Mouse (Mus musculus) kidney, postnatal 0 days (tissue): ENCODE data around the gene Pnrc1. TPM values are rescaled to one million over a fixed set of nuclear protein-coding genes. Genes with fewer than 3 reads are reported as not detected.

ENCODE experiments used
- ATAC-seq: fragments of 200-750 bp; cut with Nextera tagmentation; replicated peaks from 2 replicates; pipeline ENCODE4 v1.8.0; 2017; ENCODE audit warnings: low read depth, moderate number of reproducible peaks, moderate TSS enrichment, moderate library complexity; ENCODE audit not compliant: low FRiP score
- DNase-seq: peaks from one replicate; pipeline ENCODE4 v3.0.0-alpha.2; 2016; ENCODE audit warnings: low spot score
- H3K27ac ChIP-seq: fragments of 300-500 bp; sonication (generic); 2 replicates; pipeline ENCODE4 v1.5.1; 2014; ENCODE audit warnings: mild to moderate bottlenecking
- H3K27me3 ChIP-seq: fragments of 300-500 bp; sonication (generic); 2 replicates; pipeline ENCODE4 v1.6.1; 2014; ENCODE audit warnings: low read length, mixed read lengths; ENCODE audit not compliant: insufficient read depth
- H3K36me3 ChIP-seq: fragments of 300-500 bp; sonication (generic); 2 replicates; pipeline ENCODE4 v1.6.1; 2014; ENCODE audit warnings: low read length, mixed read lengths; ENCODE audit not compliant: insufficient read depth
- H3K4me1 ChIP-seq: fragments of 300-500 bp; sonication (generic); replicated peaks from 2 replicates; pipeline ENCODE4 v1.6.1; 2014; ENCODE audit warnings: antibody characterized with exemption, low read length, mixed read lengths; ENCODE audit not compliant: insufficient read depth
- H3K4me2 ChIP-seq: fragments of 300-500 bp; sonication (generic); 2 replicates; pipeline ENCODE4 v1.6.1; 2014; ENCODE audit warnings: mild to moderate bottlenecking, low read length, moderate library complexity, mixed read lengths
- H3K4me3 ChIP-seq: fragments of 300-500 bp; sonication (generic); replicated peaks from 2 replicates; pipeline ENCODE4 v1.5.1; 2014; ENCODE audit warnings: low read depth, low read length
- H3K9ac ChIP-seq: fragments of 300-500 bp; sonication (generic); 2 replicates; pipeline ENCODE4 v1.6.1; 2014; ENCODE audit warnings: low read depth, low read length
- H3K9me3 ChIP-seq: fragments of 300-500 bp; sonication (generic); replicated peaks from 2 replicates; pipeline ENCODE4 v1.6.1; 2016; ENCODE audit warnings: low read length, inconsistent platforms, mixed read lengths
- CTCF ChIP-seq: IDR thresholded peaks from 2 replicates; pipeline ENCODE4 v1.5.1; 2016; ENCODE audit warnings: antibody characterized with exemption, low read depth, mild to moderate bottlenecking, moderate library complexity
- WGBS: fragments of 180-500 bp; shearing (Covaris S2); extraction: QIAGEN DNeasy Blood & Tissue Kit; methylation state at CpG from one replicate; pipeline ENCODE4 v1.1.7; 2014; 5-methylcytosine and 5-hydroxymethylcytosine counted together
- polyA plus RNA-seq: library from polyadenylated mRNA; unstranded; fragments of >200 nt; fragmentation: Nextera tagmentation; extraction: Ambion mirVana; gene quantifications from 2 replicates; pipeline ENCODE4 v1.2.1, GENCODE M21; 2015

Gene Pnrc1
- polyA plus RNA-seq, 1 experiment from 2014 or later, result 137 TPM

DNA sequence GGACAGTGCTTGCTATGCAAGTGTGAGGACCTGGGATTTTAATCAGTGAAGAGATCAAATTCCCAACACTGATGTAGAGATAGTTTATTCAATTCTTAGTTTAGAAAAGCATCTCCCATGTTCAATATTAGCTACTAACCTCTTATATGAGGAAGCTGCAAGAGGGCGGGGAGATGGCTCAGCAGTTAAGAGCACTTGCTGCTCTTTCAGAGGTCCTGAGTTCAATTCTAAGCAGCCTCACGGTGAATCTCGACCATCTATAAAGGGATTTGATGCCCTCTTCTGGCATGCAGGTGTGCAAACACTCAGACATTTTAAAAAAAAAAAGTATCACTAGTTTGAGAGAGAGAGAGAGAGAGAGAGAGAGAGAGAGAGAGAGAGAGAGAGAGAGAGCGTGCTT, 915 bp upstream of the Pnrc1 start:
- no peak for DNase-seq
- Histone ChIP-seq H3K4me2 (no peak overlapping the region), H3K9ac (no peak overlapping the region), H3K9me3 (no peaks in the 10 kb centered on the region), H3K27me3 (no peaks in the 10 kb centered on the region), H3K4me1 (no peaks in the 10 kb centered on the region), H3K4me3 (no peak overlapping the region), H3K27ac (no peak overlapping the region), H3K36me3 (no peaks in the 10 kb centered on the region)
- peak; percentile 51 for TF ChIP-seq CTCF
- no peak for ATAC-seq
- 40% methylated on average over 4 of the region's 4 CpGs for WGBS

- 81% methylated on average over 12 of the region's 12 CpGs for WGBS
- no peak for ATAC-seq
- no peak overlapping the region for H3K27ac ChIP-seq
- DNase-seq, result no peak
- TF ChIP-seq CTCF, result no peak
- peak overlapping the region; percentile 41 for H3K4me2 ChIP-seq
- H3K4me3 ChIP-seq, result peak overlapping the region; percentile 30
- no peaks in the 10 kb centered on the region for H3K4me1 ChIP-seq
- no peaks in the 10 kb centered on the region for H3K36me3 ChIP-seq
- no peak overlapping the region for H3K9ac ChIP-seq
- H3K9me3 ChIP-seq, result no peaks in the 10 kb centered on the region
- H3K27me3 ChIP-seq, result no peaks in the 10 kb centered on the region
These were observed 785 bp downstream of the Pnrc1 start for GRCm38 (mm10) chr4:33289106-33289650.

DNA sequence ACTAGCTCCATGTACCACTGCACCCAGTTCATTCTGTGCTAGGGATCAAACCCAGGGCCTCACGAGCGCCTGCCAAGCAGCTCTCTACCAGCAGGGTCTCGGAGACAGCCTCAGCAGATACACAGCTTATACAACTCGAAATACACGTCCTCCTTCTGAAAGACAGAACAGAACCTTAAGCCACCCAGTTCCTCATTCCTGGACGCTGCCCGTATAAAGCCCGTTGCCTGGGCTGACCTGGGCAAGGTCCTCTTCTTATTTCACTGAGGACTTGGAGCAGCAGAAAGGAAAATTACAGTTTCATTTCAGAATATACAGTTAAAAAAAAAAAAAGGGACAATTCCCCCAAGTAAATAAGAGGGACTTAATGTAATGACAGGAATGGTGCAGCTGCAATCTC, 4.5 kb downstream of the Pnrc1 start:
- no peak overlapping the region for H3K4me2 ChIP-seq
- no peaks in the 10 kb centered on the region for H3K27me3 ChIP-seq
- no peak for DNase-seq
- H3K27ac ChIP-seq, result no peak overlapping the region
- WGBS, result 87% methylated on average over 8 of the region's 8 CpGs
- no peaks in the 10 kb centered on the region for H3K4me1 ChIP-seq
- ATAC-seq, result no peak
- H3K4me3 ChIP-seq, result no peak overlapping the region
- no peaks in the 10 kb centered on the region for H3K36me3 ChIP-seq
- no peak for TF ChIP-seq CTCF
- no peaks in the 10 kb centered on the region for H3K9me3 ChIP-seq
- no peak overlapping the region for H3K9ac ChIP-seq

DNA sequence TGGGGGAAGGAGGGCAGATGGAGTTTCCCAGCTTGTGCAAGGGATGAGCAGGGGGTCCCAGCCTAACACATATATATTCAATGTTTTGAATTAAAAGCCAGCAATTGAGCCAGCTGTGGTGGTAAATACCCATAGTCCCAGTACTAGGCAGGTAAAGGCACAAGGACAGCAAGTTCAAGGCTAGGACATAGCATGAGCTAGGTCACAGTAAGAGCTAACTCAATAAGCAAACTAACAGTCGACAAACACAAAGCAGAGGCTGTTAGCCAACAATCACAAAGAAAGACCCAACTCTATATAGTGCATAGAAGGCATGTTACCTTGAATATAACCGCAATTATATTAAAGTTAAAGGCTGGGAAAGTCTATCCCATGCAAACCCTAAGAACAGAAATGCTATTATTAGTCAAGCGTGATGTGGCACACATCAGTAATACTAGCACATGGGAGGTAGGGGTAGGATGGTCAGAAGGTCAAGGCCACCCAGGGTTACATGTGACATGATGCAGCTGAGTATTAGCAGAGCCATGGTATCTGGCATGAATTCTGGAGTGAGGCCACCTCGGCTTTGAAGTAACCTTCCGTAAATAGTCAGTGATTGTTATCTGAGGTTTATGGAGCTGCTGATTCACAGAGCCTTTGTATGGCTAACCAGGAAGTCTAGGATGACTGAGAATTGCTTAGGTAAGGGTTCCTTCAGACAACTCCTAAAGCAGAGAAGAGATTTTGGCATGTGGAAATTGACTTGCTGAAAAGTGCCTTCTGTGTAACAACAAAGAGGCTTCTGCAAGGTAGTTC, 5.7 kb downstream of the Pnrc1 start:
- no peak for ATAC-seq
- Histone ChIP-seq H3K9me3 (no peaks in the 10 kb centered on the region), H3K36me3 (no peaks in the 10 kb centered on the region), H3K27ac (no peak overlapping the region), H3K4me2 (no peak overlapping the region), H3K4me3 (no peak overlapping the region), H3K9ac (no peak overlapping the region), H3K27me3 (no peaks in the 10 kb centered on the region), H3K4me1 (no peaks in the 10 kb centered on the region)
- 58% methylated on average over 5 of the region's 5 CpGs for WGBS
- no peak for TF ChIP-seq CTCF
- DNase-seq, result no peak

DNA sequence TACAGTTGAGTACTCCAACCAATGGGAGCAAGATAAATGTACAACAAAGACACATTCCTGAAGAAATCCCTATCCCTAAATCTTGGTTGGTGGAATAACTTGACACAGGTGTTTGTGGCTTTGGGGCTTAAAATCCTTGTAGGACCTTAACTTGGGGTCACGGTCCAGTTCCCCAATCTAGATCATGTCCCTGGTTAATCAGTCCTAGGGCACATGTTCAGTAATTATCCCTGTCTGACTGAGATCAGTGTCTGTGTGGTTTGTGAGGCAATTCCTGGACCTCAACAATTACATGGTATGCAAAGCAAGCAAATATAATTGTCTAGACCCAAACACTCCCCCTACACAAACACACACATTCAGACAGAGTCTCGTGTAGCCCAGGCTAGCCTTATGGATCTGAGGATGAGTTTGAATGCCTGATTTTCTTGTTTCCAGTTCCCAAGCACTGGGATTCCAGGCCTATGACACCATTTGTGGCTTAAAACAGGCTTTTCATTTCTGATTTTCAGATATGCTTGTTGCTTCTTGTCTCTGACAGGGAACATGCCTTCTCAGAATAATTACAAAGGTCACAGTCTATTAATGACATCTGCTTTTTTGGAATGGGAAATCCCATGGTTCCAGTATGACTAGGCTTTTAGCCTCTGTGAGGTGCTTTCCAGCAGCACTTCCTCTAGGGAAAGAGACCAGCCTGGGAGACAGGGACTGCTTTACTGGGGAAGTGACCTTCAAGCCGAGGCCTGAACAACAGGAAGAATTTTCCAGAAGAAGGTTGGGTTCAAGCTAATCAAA, 7.9 kb downstream of the Pnrc1 start:
- ATAC-seq, result 0 out of 2 replicates have a peak, but pooled peaks have one; percentile 36
- Histone ChIP-seq H3K27me3 (no peaks in the 10 kb centered on the region), H3K9ac (no peak overlapping the region), H3K4me2 (no peak overlapping the region), H3K36me3 (no peaks in the 10 kb centered on the region), H3K4me3 (no peak overlapping the region), H3K4me1 (no peaks in the 10 kb centered on the region), H3K27ac (no peak overlapping the region), H3K9me3 (no peaks in the 10 kb centered on the region)
- peak; percentile 14 for DNase-seq
- 68% methylated on average over 3 of the region's 3 CpGs for WGBS
- TF ChIP-seq CTCF, result no peak

GRCm38 (mm10) chr4:33273437-33273836, 16.5 kb downstream of the Pnrc1 start:
- H3K4me2 ChIP-seq, result no peak overlapping the region
- 54% methylated on average over 3 of the region's 3 CpGs for WGBS
- no peak for ATAC-seq
- no peak overlapping the region for H3K4me3 ChIP-seq
- no peaks in the 10 kb centered on the region for H3K9me3 ChIP-seq
- H3K4me1 ChIP-seq, result no peaks in the 10 kb centered on the region
- H3K27me3 ChIP-seq, result no peaks in the 10 kb centered on the region
- no peak for TF ChIP-seq CTCF
- DNase-seq, result no peak
- H3K36me3 ChIP-seq, result no peaks in the 10 kb centered on the region
- H3K27ac ChIP-seq, result no peak overlapping the region
- H3K9ac ChIP-seq, result no peak overlapping the region
